Mouse (Mus musculus) forebrain, embryonic 11.5 days (tissue): Measurements from ENCODE around the gene Harbi1. TPM values are rescaled to one million over a fixed set of nuclear protein-coding genes. Genes with fewer than 3 reads are reported as not detected.

ENCODE experiments used
- polyA plus RNA-seq: library from polyadenylated mRNA; unstranded; fragments of >200 nt; fragmentation: Nextera tagmentation; extraction: Ambion mirVana; gene quantifications from 2 replicates; pipeline ENCODE4 v1.2.1, GENCODE M21; 2014

Gene Harbi1
- polyA plus RNA-seq, 1 experiment from 2014 or later: 20.2 TPM

Other genes starting within 250 kb of the Harbi1 start
- 138 and 153 TPM in 2 replicates for gene Ckap5, start 184.1 kb upstream of the Harbi1 start, polyA plus RNA-seq
- not detected in 2 replicates for gene F2, start 74.4 kb upstream of the Harbi1 start, polyA plus RNA-seq
- 8.4 and 9.8 TPM in 2 replicates for gene Zfp408, start 61.1 kb upstream of the Harbi1 start, polyA plus RNA-seq
- 70.7 and 79.1 TPM in 2 replicates for gene Arhgap1, start 61.0 kb upstream of the Harbi1 start, polyA plus RNA-seq
- 25.2 and 25.9 TPM in 2 replicates for gene Atg13, start 276 bp upstream of the Harbi1 start, polyA plus RNA-seq
- gene Ambra1, start 19.3 kb downstream of the Harbi1 start, polyA plus RNA-seq: 19.9 and 20.1 TPM in 2 replicates
- gene Chrm4, start 216.4 kb downstream of the Harbi1 start, polyA plus RNA-seq: 0.47 and 0.56 TPM in 2 replicates
- gene Mdk, start 221.4 kb downstream of the Harbi1 start, polyA plus RNA-seq: 1,095 and 1,130 TPM in 2 replicates
- 0.36 and 0.90 TPM in 2 replicates for gene Gm9821, start 234.9 kb downstream of the Harbi1 start, polyA plus RNA-seq